Mouse (Mus musculus) left cerebral cortex, postnatal 14 days (tissue): ENCODE measurements at regions not wholly inside any gene's neighbourhood (a gene's known extent, or its start where the extent isn't known, plus 50 kb on each side); places are given as distances from the start of the nearest gene placed in this dataset.

ENCODE experiments used
- DNase-seq, 2 experiments: peaks; one replicate each; pipeline ENCODE4 v3.0.0; 2021 to 2022; ENCODE audit warnings: low spot score in 2 of 2, mixed read lengths in 1 of 2
- intact Hi-C: fragments of 180-260 bp; cut with DNase I; formaldehyde crosslinking; loops from one replicate; pipeline ENCODE4 v1.15.1; 2025

GRCm38 (mm10) chr1:28144824-28145223 lies 635.2 kb downstream of the Gm597 start:
- DNase-seq: no peak
- intact Hi-C loops: no loop called here

GRCm38 (mm10) chr1:28102021-28102526 lies 678.0 kb downstream of the Gm597 start:
- intact Hi-C loops: no loop called here
- DNase-seq: peak; percentile 4 to 8

- no peak for DNase-seq
- intact Hi-C loops: no loop called here
These were observed 695.6 kb downstream of the Gm597 start for GRCm38 (mm10) chr1:28084456-28084855.

GRCm38 (mm10) chr1:28053980-28054379 lies 726.1 kb downstream of the Gm597 start:
- DNase-seq: no peak
- intact Hi-C loops: no loop called here

GRCm38 (mm10) chr1:28047964-28048363 lies 732.1 kb downstream of the Gm597 start:
- DNase-seq: no peak
- intact Hi-C loops: no loop called here

- intact Hi-C loops: no loop called here
- DNase-seq: no peak
These were observed 732.7 kb downstream of the Gm597 start for GRCm38 (mm10) chr1:28047379-28047778.

- intact Hi-C loops: no loop called here
- DNase-seq: no peak
These were observed 734.4 kb downstream of the Gm597 start for GRCm38 (mm10) chr1:28045695-28046094.

GRCm38 (mm10) chr1:28025720-28026119 lies 754.3 kb downstream of the Gm597 start:
- intact Hi-C loops: loop anchor here (2.0 kb wide), 1 partner anchor 41 kb away; no protein-coding TSS in a partner anchor
- no peak for DNase-seq

GRCm38 (mm10) chr1:27998434-27998833 lies 781.6 kb downstream of the Gm597 start:
- DNase-seq: no peak
- intact Hi-C loops: no loop called here

- no peak for DNase-seq
- intact Hi-C loops: no loop called here
These were observed 816.7 kb downstream of the Gm597 start for GRCm38 (mm10) chr1:27963369-27963768.
